Mouse (Mus musculus) myocyte (in vitro differentiated cells): ENCODE measurements around the gene Cenpo.

ENCODE experiments used
- POLR2A ChIP-seq: IDR thresholded peaks from one replicate; pipeline ENCODE4 v1.6.1; 2011; ENCODE audit warnings: low read depth, mild to moderate bottlenecking, control low read depth, moderate library complexity; ENCODE audit not compliant: insufficient read length
- REST ChIP-seq: IDR thresholded peaks from one replicate; pipeline ENCODE4 v1.6.1; 2011; ENCODE audit warnings: mild to moderate bottlenecking, control low read depth, moderate library complexity; ENCODE audit not compliant: insufficient read depth, insufficient read length

GRCm38 (mm10) chr12:4158868-4159632, 75.0 kb downstream of the Cenpo start:
- no peak for TF ChIP-seq REST
- TF ChIP-seq POLR2A, result no peak
